18 mouse cellular contexts compared by ENCODE assay signal in genomic region chr1:154683477-154684106, GRCm38 (mm10).
"Had no signal": no experiment of that assay in that cellular context is flagged by ENCODE, and none has a peak within 500 bp of the region (broad histone marks: within the 10 kb centered on the region; RNA-seq: fewer than 3 reads in every experiment).

No protein-coding gene starts in this region.

- H3K4me2 ChIP-seq: limb, embryonic 13.5 days; liver, embryonic 15.5 days; midbrain, embryonic 11.5 days had no signal

- H3K27ac ChIP-seq: kidney, postnatal 0 days; layer of hippocampus, adult 2 months; limb, embryonic 10.5 days; limb, embryonic 13.5 days; liver, embryonic 15.5 days; macrophage; stomach, postnatal 0 days had no signal

- H3K36me3 ChIP-seq: limb, embryonic 10.5 days; limb, embryonic 13.5 days; liver, embryonic 15.5 days had no signal

- H3K9me3 ChIP-seq: limb, embryonic 10.5 days; limb, embryonic 13.5 days; liver, embryonic 15.5 days; megakaryocyte, embryonic 14.5 days had no signal

- H3K4me1 ChIP-seq: limb, embryonic 10.5 days; limb, embryonic 13.5 days; liver, embryonic 15.5 days; megakaryocyte, embryonic 14.5 days had no signal

- H3K4me3 ChIP-seq: layer of hippocampus, adult 2 months; limb, embryonic 10.5 days; limb, embryonic 13.5 days; liver, embryonic 15.5 days; megakaryocyte, embryonic 14.5 days had no signal

- H3K9ac ChIP-seq: limb, embryonic 13.5 days; liver, embryonic 15.5 days had no signal

- DNase-seq: kidney, adult 2 months; kidney, postnatal 25 days; layer of hippocampus, adult 9-11 months; lung, adult 2 months; lung, postnatal 14 days; midbrain, embryonic 14.5 days; thymus, adult 2 months; thymus, postnatal 14 days; thymus, postnatal 4 days had no signal

- H3K27me3 ChIP-seq: limb, embryonic 13.5 days; liver, embryonic 15.5 days; megakaryocyte, embryonic 14.5 days had no signal
